Mouse (Mus musculus) CD8-positive naive resting alpha-beta T cell, adult 2 months (primary cell): ENCODE data around the gene Lrrc18.

Source experiments
- DNase-seq, 2 experiments: peaks; one replicate each; pipeline ENCODE4 v3.0.0; 2022; ENCODE audit warnings: low read depth in 2 of 2, low spot score in 2 of 2

Gene Lrrc18

GRCm38 (mm10) chr14:33045217-33045616 is 54.0 kb downstream of the Lrrc18 start:
- DNase-seq: no peak

GRCm38 (mm10) chr14:33053441-33053840 is 62.3 kb downstream of the Lrrc18 start:
- DNase-seq: no peak

DNA sequence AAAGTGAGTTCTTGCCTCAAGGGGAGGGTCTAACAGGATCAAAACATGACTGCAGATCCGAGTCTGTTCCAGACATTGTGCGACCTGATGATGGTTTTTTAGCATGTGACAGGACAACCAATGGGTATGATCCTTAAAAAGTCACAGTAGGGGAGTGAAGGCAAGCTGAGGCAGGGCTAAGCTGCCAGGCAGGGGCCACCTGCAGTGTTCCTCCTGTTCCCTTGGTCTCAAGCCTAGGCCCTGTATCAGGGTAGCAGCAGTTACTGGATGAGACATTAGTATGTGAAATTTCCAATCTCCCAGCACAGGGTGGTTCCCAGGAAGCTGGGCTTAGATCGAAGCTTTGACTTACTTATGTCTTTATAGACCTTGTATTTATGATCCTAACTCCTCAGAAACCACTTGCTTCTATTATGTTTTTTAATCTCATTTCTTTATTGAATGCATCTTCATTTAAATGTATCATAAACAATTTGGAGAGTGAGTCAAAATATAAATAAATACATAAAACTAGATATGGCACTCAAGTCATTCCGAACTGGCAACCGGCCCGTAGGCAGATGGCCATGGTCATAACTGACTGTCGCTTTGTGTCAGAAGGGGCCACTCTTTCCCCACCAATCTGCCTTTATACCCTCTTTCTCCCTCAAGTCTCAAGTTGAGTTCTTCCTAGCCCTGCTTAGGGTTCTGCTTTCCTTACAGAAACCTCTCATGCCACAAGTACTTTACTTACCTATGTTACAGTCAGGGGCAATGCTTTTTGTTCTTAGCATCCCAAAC is 67.9 kb downstream of the Lrrc18 start:
- DNase-seq: no peak

DNA sequence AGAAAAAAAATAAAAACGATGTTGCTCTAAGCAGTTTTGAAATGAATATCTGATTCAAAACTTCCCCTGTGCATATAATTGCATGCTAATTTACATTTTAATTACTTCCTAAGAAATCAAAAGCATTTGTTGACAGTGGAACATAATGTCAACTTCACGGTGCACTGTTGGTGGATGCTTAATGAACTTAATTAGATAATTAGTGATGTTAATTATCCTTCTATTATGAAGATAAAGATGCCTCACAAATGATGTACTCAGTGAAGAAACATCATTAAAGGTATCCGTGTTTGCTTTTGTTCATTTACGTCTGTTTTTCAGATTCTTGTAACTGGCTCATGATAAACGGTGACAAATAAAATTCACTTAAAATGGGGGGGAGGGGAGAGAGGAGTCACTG is 71.8 kb downstream of the Lrrc18 start:
- DNase-seq: no peak
